Mouse (Mus musculus) bone marrow, adult 2 months (tissue): Measurements from ENCODE around the gene Speg.

Experiments
- CTCF ChIP-seq: fragments of 200-500 bp; IDR thresholded peaks from 2 replicates; pipeline ENCODE4 v1.5.1; 2011; ENCODE audit warnings: low read length, control low read depth; ENCODE audit not compliant: control insufficient read depth, insufficient read depth
- POLR2A ChIP-seq: fragments of 200-500 bp; IDR thresholded peaks from 2 replicates; pipeline ENCODE4 v1.6.1; 2011; ENCODE audit warnings: low read depth, mild to moderate bottlenecking, control low read depth, low read length, borderline replicate concordance; ENCODE audit not compliant: control insufficient read depth

DNA sequence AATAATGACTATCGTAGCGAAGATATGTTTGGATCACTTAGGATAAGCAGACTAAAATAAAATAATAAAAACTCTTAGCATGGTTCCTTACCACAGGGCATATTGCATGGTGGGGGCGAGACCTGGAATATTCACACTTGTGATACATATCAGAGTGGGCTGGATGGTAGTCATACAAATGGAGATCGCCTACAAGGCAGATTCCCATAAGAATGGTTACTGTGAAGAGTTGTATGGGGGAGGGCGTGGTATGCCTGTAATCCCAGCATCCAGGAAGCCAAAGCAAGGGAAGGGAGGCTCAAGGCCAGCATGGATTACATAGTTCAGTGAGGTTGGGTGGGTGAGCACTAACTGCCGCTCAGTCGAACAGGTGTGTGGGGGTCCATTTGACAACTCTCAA is 105.6 kb downstream of the Speg start:
- TF ChIP-seq POLR2A = no peak
- TF ChIP-seq CTCF = no peak
